Mouse (Mus musculus) liver, embryonic 14.5 days (tissue): ENCODE results near the gene Cda.

Experiments
- CTCF ChIP-seq: IDR thresholded peaks from 2 replicates; pipeline ENCODE4 v1.5.1; 2016; ENCODE audit warnings: antibody characterized with exemption, low read depth, control low read depth
- EP300 ChIP-seq: IDR thresholded peaks from 2 replicates; pipeline ENCODE4 v1.6.1; 2016; ENCODE audit warnings: antibody characterized with exemption, low read depth

DNA sequence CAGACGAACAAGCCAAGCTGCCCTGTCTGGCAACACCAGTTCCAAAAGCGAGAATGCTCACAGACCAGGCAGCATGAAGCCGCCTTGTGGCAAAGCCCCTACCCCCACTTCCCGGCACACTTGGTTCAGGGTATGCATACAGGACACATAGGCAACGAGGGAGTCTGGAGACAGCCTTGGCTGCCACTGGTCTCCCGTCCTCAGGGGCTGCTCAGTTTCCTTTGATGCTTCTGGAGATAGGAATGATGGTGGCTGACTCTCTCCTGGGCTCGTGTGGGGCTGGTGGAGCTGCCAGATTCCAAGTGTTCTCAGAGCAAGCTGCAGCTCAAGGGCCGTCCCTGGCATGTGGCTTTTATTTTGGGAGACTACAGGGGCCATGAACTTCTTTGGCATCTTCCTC, 26.4 kb downstream of the Cda start:
- no peak for TF ChIP-seq EP300
- no peak for TF ChIP-seq CTCF
